Comparison of ENCODE assay signal across 8 mouse cellular contexts in the genomic region with DNA sequence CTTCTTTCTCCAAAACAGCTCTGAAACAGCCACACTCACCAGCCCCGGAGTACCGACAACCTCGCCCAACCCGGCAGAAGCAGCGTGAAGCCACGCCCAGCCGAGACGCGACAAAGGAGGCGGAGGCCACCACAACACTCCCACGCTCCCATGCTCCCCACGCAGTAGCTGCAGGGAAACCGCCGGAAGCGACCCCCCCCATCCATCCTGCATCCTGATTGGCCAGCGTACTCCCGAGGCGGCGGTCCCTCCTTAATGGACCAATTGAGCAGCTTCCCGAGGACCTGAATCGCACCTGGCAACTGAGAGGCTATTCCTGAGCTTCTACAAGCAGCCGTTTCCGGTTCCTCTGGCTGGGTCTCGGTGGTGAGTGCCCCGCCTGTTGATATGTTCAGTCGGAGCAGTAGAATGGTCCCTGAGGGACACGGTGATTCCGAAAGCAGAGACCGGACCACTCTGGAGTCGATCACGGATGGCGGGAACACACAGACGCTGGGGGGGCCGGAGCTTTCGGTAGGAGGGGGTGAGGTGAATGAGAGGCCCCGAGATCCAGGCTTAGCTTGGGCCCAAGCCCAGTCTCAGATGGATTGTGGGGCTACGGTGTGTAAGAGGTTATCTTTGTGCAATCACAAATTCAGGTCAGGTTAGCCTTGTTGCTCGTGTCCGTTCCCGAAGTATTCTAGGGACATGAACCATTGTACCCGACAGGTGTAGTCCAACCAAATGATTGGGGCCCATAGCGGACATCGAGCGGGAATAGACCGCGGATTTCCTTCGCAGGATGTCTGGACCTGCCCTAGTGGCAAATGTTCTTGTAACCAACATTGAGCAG. TPM values are rescaled to one million over a fixed set of nuclear protein-coding genes. Genes with fewer than 3 reads are reported as not detected.
A peak's percentile ranks its signal among the peaks of the same experiment; 100 is the strongest.
DNase-seq lines count a peak whose midpoint lies in the region; ATAC-seq and TF ChIP-seq lines count a peak whose summit lies in the region.

A gene (plus strand): TSS at position 160 of the 832 bp plus-strand sequence.

- H3K4me1 ChIP-seq in ES-Bruce4 (ENCODE audit: control insufficient read depth, insufficient read depth, low read length): peaks cover 2% of the 10 kb centered on the region
- H3K4me1 ChIP-seq in forebrain, embryonic 14.5 days (ENCODE audit: control insufficient read depth, insufficient read depth, low read length): peaks cover 10% of the 10 kb centered on the region; the same call in 1 of the 2 replicates

- TF ChIP-seq POLR2A in ES-Bruce4 (IDR thresholded peaks at IDR 0.05; ENCODE audit: insufficient read depth, low read length): peak; percentile 12

- no peaks in the 10 kb centered on the region; the same call in 1 of the 2 replicates for H3K36me3 ChIP-seq in ES-Bruce4 (ENCODE audit: control insufficient read depth, insufficient read depth, low read length, poor library complexity, severe bottlenecking)
- H3K36me3 ChIP-seq in forebrain, embryonic 14.5 days (ENCODE audit: control insufficient read depth, insufficient read depth, low read length): peaks cover 16% of the 10 kb centered on the region

- ATAC-seq in forebrain, embryonic 14.5 days: peak; percentile 99
- ATAC-seq in neutrophil, adult 5-6 weeks (ENCODE audit: extremely low read depth, insufficient number of reproducible peaks, low FRiP score, poor library complexity, severe bottlenecking): peak; percentile 94

- H3K27me3 ChIP-seq in ES-Bruce4 (ENCODE audit: control insufficient read depth, insufficient read depth, low read length, poor library complexity, severe bottlenecking): no peaks in the 10 kb centered on the region
- H3K27me3 ChIP-seq in forebrain, embryonic 14.5 days (replicated peaks; ENCODE audit: control insufficient read depth, insufficient read depth, low read length): no peaks in the 10 kb centered on the region

- peak; percentile 86 for DNase-seq in cerebellum, adult 11 months
- DNase-seq in forebrain, embryonic 14.5 days (ENCODE audit: low spot score): peak; percentile 96
- DNase-seq in heart, postnatal 14 days: peak; percentile 88 to 90
- peak; percentile 89 for DNase-seq in layer of hippocampus, adult 11-12 months (ENCODE audit: low spot score)
- DNase-seq in lung, adult 18-20 months: peak; percentile 94 to 96
- DNase-seq in thymus, adult 18-20 months: peak; percentile 88 to 94

- intact Hi-C loops in heart, postnatal 14 days (cut with DNase I): loop anchor here (5.0 kb wide), 1 partner anchor 35 kb away; a partner anchor contains a TSS

- no peak for TF ChIP-seq EP300 in ES-Bruce4 (IDR thresholded peaks at IDR 0.05; ENCODE audit: insufficient read depth, low read depth, low read length)

- H3K27ac ChIP-seq in ES-Bruce4 (ENCODE audit: insufficient read depth, low read length): no peak within 1 kb of the TSS; the same call in 1 of the 2 replicates
- H3K27ac ChIP-seq in forebrain, embryonic 14.5 days (ENCODE audit: low read depth, low read length): peak within 1 kb of the TSS; percentile 72

- no peak for TF ChIP-seq CTCF in ES-Bruce4 (IDR thresholded peaks at IDR 0.05; ENCODE audit: low read depth, low read length)

- H3K4me3 ChIP-seq in ES-Bruce4 (ENCODE audit: low read depth, low read length): peak within 1 kb of the TSS; percentile 82
- peak within 1 kb of the TSS; percentile 55 for H3K4me3 ChIP-seq in forebrain, embryonic 14.5 days (ENCODE audit: low read depth, low read length)

- WGBS in forebrain, embryonic 14.5 days: 3% methylated on average over 47 of the region's 47 CpGs

- peak within 1 kb of the TSS; percentile 93 for H3K4me2 ChIP-seq in forebrain, embryonic 14.5 days (ENCODE audit: low read length)

- H3K9me3 ChIP-seq in ES-Bruce4 (replicated peaks; ENCODE audit: control insufficient read depth, insufficient read depth, low read length, poor library complexity, severe bottlenecking): no peaks in the 10 kb centered on the region
- H3K9me3 ChIP-seq in forebrain, embryonic 14.5 days (replicated peaks; ENCODE audit: control insufficient read depth, low read length): no peaks in the 10 kb centered on the region

- H3K9ac ChIP-seq in ES-Bruce4 (ENCODE audit: low read depth, poor library complexity, severe bottlenecking): peak within 1 kb of the TSS; percentile 58
- peak within 1 kb of the TSS; percentile 60 for H3K9ac ChIP-seq in forebrain, embryonic 14.5 days (ENCODE audit: low read length)

RNA-seq across cellular contexts. Expression of the gene that starts here (rescaled TPM):
- polyA plus RNA-seq in ES-Bruce4 (2011; ENCODE audit: insufficient read depth, insufficient read length, low read depth, missing spikeins): 37.2 and 41.4 TPM in 2 replicates
- polyA plus RNA-seq in forebrain, embryonic 14.5 days (2014; fragmentation: Nextera tagmentation; extraction: Ambion mirVana): 68.4 and 83.3 TPM in 2 replicates
- 10 to 100 TPM; 57.6 to 61.7 TPM for total RNA-seq in heart, postnatal 14 days (2021)
- 77.7 and 107 TPM in 2 replicates for total RNA-seq in neutrophil, adult 5-6 weeks (2017)
